Mouse (Mus musculus): ENCODE results near the gene Acvr2a. TPM values are rescaled to one million over a fixed set of nuclear protein-coding genes. Genes with fewer than 3 reads are reported as not detected.

The Acvr2a gene
- polyA plus RNA-seq (2012; ENCODE audit: low replicate concordance) = 0.40 and 0.71 TPM in 2 replicates

DNA sequence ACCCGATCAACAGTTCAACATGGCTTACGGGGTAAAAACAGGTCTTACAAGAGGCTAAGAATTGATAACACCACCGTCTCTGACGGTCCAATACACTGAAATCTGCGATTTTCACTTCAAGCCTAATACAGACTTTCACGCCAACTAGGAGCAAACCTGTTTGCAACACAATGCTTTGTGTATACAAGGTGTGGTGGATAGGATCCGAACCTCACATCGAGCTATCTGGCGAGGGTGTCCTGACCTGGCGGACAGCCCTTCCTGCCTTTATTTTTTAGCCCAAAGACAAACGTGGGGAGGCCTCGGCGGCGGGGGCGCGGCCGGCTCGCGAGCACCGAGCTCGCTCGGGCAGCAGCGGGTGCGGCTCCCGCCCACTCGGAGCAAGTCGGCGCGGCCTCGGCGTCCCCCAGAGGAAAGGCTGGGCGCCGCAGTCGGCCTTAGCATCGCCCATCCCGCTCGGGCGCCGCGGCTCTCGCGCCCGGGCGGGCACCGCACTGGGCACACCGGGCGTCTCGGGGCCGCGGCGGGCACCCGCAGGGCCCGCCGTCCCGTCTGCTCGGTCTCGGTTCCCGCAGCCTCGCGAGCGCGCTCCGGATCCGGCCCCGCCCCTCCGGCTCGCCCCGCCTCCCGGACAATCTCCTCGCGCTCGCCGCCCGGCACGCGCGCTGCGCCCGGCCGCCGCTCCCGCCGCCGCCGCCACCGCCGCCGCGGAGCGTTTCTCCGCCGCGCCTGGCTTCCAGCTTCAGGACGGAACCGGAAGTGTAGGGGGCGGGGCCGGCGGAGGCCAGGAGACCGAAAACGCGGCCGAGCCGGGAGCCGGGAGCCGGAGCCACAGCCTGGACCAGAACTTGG, at the start of gene Acvr2a:
Gene Acvr2a (plus strand): TSS at position 739 of the 852 bp plus-strand sequence.

GRCm38 (mm10) chr2:48948841-48949584, 135.1 kb downstream of the Acvr2a start, which contains the start of gene Mbd5:
TSS of gene Mbd5 (plus strand) at chr2:48949508.

DNA sequence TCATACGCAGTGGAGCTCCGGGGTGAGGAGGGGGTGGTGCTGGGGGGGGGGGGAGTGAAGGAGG, 136.2 kb downstream of the Acvr2a start, which contains the start of gene Orc4:
Gene Orc4 (minus strand): TSS at position 26 of the 64 bp plus-strand sequence.

Other genes with a start within 250 kb of the Acvr2a start
- gene Mbd5, start 135.4 kb downstream of the Acvr2a start, polyA plus RNA-seq (2012; ENCODE audit: low replicate concordance) = 0.96 and 2.5 TPM in 2 replicates
- 3.8 and 24.1 TPM in 2 replicates for gene Orc4, start 136.2 kb downstream of the Acvr2a start, polyA plus RNA-seq (2012; ENCODE audit: low replicate concordance)

Data from hematopoietic multipotent progenitor cell, adult 10-12 weeks (in vitro differentiated cells).